Mouse (Mus musculus) hindbrain, embryonic 11.5 days (tissue): ENCODE data around the gene Chchd5. TPM values are rescaled to one million over a fixed set of nuclear protein-coding genes. Genes with fewer than 3 reads are reported as not detected.

ENCODE experiments used
- ATAC-seq: fragments of 200-750 bp; cut with Nextera tagmentation; 2 replicates; pipeline ENCODE4 v1.8.0; 2017; ENCODE audit warnings: mild to moderate bottlenecking, moderate TSS enrichment, moderate library complexity; ENCODE audit not compliant: low FRiP score
- DNase-seq: peaks from one replicate; pipeline ENCODE4 v3.0.0-alpha.2; 2015; ENCODE audit warnings: low spot score
- H3K27ac ChIP-seq: fragments of 300-500 bp; sonication (generic); 2 replicates; pipeline ENCODE4 v1.5.1; 2014; ENCODE audit warnings: mild to moderate bottlenecking, low read depth, low read length
- H3K27me3 ChIP-seq: fragments of 300-500 bp; sonication (generic); 2 replicates; pipeline ENCODE4 v1.6.1; 2014; ENCODE audit warnings: mild to moderate bottlenecking, low read length, moderate library complexity, mixed read lengths; ENCODE audit not compliant: control insufficient read depth, insufficient read depth
- H3K36me3 ChIP-seq: fragments of 300-500 bp; sonication (generic); 2 replicates; pipeline ENCODE4 v1.6.1; 2014; ENCODE audit warnings: mild to moderate bottlenecking, low read length, moderate library complexity, mixed read lengths; ENCODE audit not compliant: control insufficient read depth, insufficient read depth
- H3K4me1 ChIP-seq: fragments of 300-500 bp; sonication (generic); replicated peaks from 2 replicates; pipeline ENCODE4 v1.6.1; 2014; ENCODE audit warnings: low read length, mixed read lengths; ENCODE audit not compliant: control insufficient read depth, insufficient read depth
- H3K4me2 ChIP-seq: fragments of 300-500 bp; sonication (generic); replicated peaks from 2 replicates; pipeline ENCODE4 v1.6.1; 2014; ENCODE audit warnings: mild to moderate bottlenecking, low read depth, low read length
- H3K4me3 ChIP-seq: fragments of 300-500 bp; sonication (generic); 2 replicates; pipeline ENCODE4 v1.5.1; 2014; ENCODE audit warnings: low read depth, low read length
- H3K9ac ChIP-seq: fragments of 300-500 bp; sonication (generic); 2 replicates; pipeline ENCODE4 v1.6.1; 2014; ENCODE audit warnings: low read depth, low read length
- H3K9me3 ChIP-seq: fragments of 300-500 bp; sonication (generic); 2 replicates; pipeline ENCODE4 v1.6.1; 2016; ENCODE audit warnings: low read length; ENCODE audit not compliant: control insufficient read depth
- WGBS: fragments of 180-500 bp; shearing (Covaris S2); extraction: QIAGEN DNeasy Blood & Tissue Kit; methylation state at CpG from one replicate; pipeline ENCODE4 v1.1.7; 2014; 5-methylcytosine and 5-hydroxymethylcytosine counted together
- polyA plus RNA-seq: library from polyadenylated mRNA; unstranded; fragments of >200 nt; fragmentation: Nextera tagmentation; extraction: Ambion mirVana; gene quantifications from 2 replicates; pipeline ENCODE4 v1.2.1, GENCODE M21; 2014

Chchd5 gene
- polyA plus RNA-seq, 1 experiment from 2014 or later = 27.8 TPM

DNA sequence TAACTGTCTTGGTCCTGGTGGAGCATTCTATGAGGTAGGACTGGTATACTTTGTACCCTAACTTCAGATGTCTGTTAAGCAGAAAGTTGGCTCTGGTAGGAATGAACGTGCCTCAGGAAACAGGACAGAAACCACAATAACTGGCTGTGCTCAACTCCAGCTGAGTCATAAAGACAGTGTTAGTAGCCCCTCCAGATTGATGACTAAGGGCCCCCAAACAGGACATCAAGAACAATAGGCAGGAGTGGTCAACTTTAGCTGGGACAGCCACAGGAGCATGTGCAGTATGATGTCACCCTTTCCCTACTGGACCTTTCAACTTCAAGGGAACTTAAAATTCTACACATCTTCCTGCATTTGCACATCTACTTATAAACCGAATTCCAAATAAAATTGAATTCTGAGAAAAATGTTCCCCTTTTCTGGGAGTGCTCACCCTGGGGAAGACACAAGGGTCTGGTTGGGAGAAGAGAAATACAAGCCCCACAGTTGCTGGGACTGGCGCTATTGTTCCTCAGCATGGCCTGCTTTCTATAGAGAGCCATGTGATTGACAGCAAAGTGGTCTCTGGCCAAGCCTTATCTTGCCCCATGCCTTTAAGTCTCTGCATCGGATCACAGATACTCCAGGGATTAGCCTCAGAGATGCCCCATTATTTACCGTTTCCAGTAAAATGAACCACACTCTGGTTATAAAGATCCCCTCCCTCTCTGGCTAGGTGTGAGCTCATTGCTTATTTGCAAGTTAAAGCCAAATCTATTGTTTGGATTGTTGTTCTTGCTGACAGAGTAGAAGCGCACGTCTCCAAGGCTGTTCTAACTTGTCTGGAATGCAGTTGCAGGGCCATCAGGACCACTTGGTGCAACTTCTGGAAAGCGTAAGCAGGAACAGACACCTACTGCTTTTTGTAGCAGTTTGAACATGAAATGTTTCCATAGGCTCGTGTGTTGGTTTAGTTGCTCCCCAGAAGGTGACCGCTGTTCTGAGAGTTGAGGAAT, 37.3 kb downstream of the Chchd5 start:
- Histone ChIP-seq H3K4me2 (no peak overlapping the region), H3K36me3 (no peaks in the 10 kb centered on the region), H3K27me3 (no peaks in the 10 kb centered on the region), H3K4me3 (no peak overlapping the region), H3K9ac (no peak overlapping the region), H3K9me3 (no peaks in the 10 kb centered on the region), H3K4me1 (no peaks in the 10 kb centered on the region), H3K27ac (no peak overlapping the region)
- WGBS = 70% methylated on average over 10 of the region's 10 CpGs
- DNase-seq (no peak), ATAC-seq (no peak)

GRCm38 (mm10) chr2:129173386-129173785, 43.9 kb downstream of the Chchd5 start:
- H3K27ac ChIP-seq = no peak overlapping the region
- H3K36me3 ChIP-seq = no peaks in the 10 kb centered on the region
- no peaks in the 10 kb centered on the region for H3K9me3 ChIP-seq
- H3K27me3 ChIP-seq = no peaks in the 10 kb centered on the region
- ATAC-seq = no peak
- DNase-seq = no peak
- H3K4me1 ChIP-seq = no peaks in the 10 kb centered on the region
- 48% methylated on average over 10 of the region's 10 CpGs for WGBS
- no peak overlapping the region for H3K4me3 ChIP-seq
- no peak overlapping the region for H3K4me2 ChIP-seq
- H3K9ac ChIP-seq = no peak overlapping the region

DNA sequence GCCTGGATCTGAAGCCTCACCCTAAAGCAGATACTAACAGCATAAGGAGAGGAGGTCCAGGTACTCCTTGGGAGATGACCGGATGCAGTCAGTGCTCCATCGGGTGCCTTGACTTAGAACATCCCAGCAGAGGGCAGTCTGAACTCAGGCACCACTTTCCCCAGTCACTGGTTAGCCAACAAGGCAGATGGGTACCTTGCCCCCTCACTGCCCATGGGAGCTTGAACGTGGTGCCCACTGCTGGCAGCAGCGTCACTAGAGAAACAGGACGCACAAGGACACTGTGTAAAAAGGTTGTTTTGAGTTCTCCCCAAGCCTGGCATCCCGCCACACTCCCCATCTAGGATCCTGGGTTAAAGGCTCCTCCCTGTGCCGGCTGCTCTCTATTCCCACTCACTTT, 45.0 kb downstream of the Chchd5 start:
- Histone ChIP-seq H3K27me3 (no peaks in the 10 kb centered on the region), H3K4me2 (no peak overlapping the region), H3K4me1 (no peaks in the 10 kb centered on the region), H3K36me3 (no peaks in the 10 kb centered on the region), H3K9me3 (no peaks in the 10 kb centered on the region), H3K27ac (no peak overlapping the region), H3K4me3 (no peak overlapping the region), H3K9ac (no peak overlapping the region)
- DNase-seq (peak; percentile 19), ATAC-seq (no peak)
- 48% methylated on average over 7 of the region's 7 CpGs for WGBS

- no peaks in the 10 kb centered on the region for H3K9me3 ChIP-seq
- H3K4me1 ChIP-seq = no peaks in the 10 kb centered on the region
- ATAC-seq (no peak), DNase-seq (no peak)
- no peaks in the 10 kb centered on the region for H3K36me3 ChIP-seq
- H3K4me3 ChIP-seq = no peak overlapping the region
- H3K4me2 ChIP-seq = no peak overlapping the region
- H3K9ac ChIP-seq = no peak overlapping the region
- H3K27me3 ChIP-seq = no peaks in the 10 kb centered on the region
- no peak overlapping the region for H3K27ac ChIP-seq
- WGBS = 75% methylated on average over 2 of the region's 2 CpGs
Measured at GRCm38 (mm10) chr2:129175636-129176035, 46.1 kb downstream of the Chchd5 start.

DNA sequence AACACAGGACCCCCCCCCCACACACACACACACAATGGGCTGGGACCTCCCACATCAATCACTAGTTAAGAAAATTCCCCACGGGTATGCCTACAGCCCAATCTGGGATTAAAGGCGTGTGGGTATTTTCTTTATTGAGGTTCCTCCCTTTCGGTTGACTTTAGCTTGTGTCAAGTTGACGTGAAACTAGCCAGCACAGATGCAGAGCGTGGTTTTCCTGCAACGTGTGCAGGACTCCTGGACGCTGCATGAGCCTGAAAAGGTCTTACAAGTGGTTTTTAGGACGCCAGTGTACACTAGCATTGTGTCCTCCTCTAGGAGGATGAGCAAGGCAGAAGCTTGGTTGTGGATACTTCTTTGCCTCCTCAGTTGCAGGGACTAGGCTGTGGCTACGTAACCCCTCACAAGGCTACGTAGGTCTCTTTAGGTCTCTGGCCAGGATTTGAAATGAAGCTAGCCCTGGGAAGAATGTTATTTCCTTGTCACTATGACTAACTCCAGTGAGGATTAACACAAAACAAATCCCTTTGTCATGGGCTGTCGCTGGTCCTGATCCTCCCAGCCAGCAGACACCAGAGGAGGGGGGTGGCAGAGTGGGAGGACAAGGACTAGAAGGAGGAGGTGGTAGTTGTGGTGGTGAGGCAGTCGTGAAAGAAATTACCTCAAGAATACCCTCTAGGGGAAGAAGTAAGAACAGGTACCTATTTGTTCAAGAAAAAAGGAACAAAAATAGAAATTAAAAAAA, 47.3 kb downstream of the Chchd5 start:
- H3K9me3 ChIP-seq = no peaks in the 10 kb centered on the region
- no peak for DNase-seq
- WGBS = 71% methylated on average over 12 of the region's 12 CpGs
- H3K4me1 ChIP-seq = no peaks in the 10 kb centered on the region
- no peak overlapping the region for H3K4me2 ChIP-seq
- no peaks in the 10 kb centered on the region for H3K36me3 ChIP-seq
- no peak overlapping the region for H3K9ac ChIP-seq
- no peak for ATAC-seq
- no peak overlapping the region for H3K27ac ChIP-seq
- no peaks in the 10 kb centered on the region for H3K27me3 ChIP-seq
- H3K4me3 ChIP-seq = no peak overlapping the region

- Histone ChIP-seq H3K4me2 (no peak overlapping the region), H3K36me3 (no peaks in the 10 kb centered on the region), H3K9me3 (no peaks in the 10 kb centered on the region), H3K27me3 (no peaks in the 10 kb centered on the region), H3K9ac (no peak overlapping the region), H3K27ac (no peak overlapping the region), H3K4me1 (no peaks in the 10 kb centered on the region), H3K4me3 (no peak overlapping the region)
- WGBS = 67% methylated on average over 3 of the region's 3 CpGs
- DNase-seq (no peak), ATAC-seq (no peak)
Measured at GRCm38 (mm10) chr2:129177661-129178060, 48.2 kb downstream of the Chchd5 start.

GRCm38 (mm10) chr2:129178182-129178908, 48.8 kb downstream of the Chchd5 start:
- Histone ChIP-seq H3K4me3 (no peak overlapping the region), H3K27ac (no peak overlapping the region), H3K27me3 (no peaks in the 10 kb centered on the region), H3K9ac (no peak overlapping the region), H3K9me3 (no peaks in the 10 kb centered on the region), H3K4me1 (no peaks in the 10 kb centered on the region), H3K36me3 (no peaks in the 10 kb centered on the region), H3K4me2 (no peak overlapping the region)
- ATAC-seq (no peak), DNase-seq (no peak)
- WGBS = 55% methylated on average over 10 of the region's 10 CpGs

GRCm38 (mm10) chr2:129179946-129180853, 50.7 kb downstream of the Chchd5 start:
- H3K9ac ChIP-seq = no peak overlapping the region
- H3K27ac ChIP-seq = no peak overlapping the region
- H3K4me2 ChIP-seq = no peak overlapping the region
- no peaks in the 10 kb centered on the region for H3K27me3 ChIP-seq
- H3K36me3 ChIP-seq = no peaks in the 10 kb centered on the region
- no peaks in the 10 kb centered on the region for H3K4me1 ChIP-seq
- no peaks in the 10 kb centered on the region for H3K9me3 ChIP-seq
- no peak for ATAC-seq
- no peak for DNase-seq
- WGBS = 79% methylated on average over 8 of the region's 8 CpGs
- no peak overlapping the region for H3K4me3 ChIP-seq
